Mouse (Mus musculus) liver, embryonic 14.5 days (tissue): ENCODE measurements around the gene Mical2.

Experiments
- CTCF ChIP-seq: IDR thresholded peaks from 2 replicates; pipeline ENCODE4 v1.5.1; 2016; ENCODE audit warnings: antibody characterized with exemption, low read depth, control low read depth
- EP300 ChIP-seq: IDR thresholded peaks from 2 replicates; pipeline ENCODE4 v1.6.1; 2016; ENCODE audit warnings: antibody characterized with exemption, low read depth

DNA sequence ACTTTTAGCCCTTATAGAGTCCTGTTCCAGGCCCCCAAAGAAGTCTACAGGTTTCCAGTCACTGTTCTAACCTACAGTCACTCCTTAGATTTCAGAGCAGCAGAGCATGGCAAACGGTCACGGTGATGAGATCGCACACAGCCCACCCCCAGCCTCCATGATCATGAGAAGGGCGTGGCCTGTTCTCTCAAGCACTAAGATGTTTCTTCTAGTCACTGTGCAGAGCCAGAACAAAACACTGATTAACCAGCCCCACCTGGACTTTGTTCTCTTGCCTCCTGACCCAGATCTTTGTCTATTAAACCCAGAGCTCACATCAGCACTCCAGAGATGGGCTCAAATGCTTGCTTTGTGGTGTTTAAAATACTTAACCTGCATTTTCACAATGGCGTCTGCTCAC is 148.4 kb downstream of the Mical2 start:
- TF ChIP-seq CTCF (no peak), EP300 (no peak)
